Mouse (Mus musculus) limb, embryonic 15.5 days (tissue): ENCODE data around the gene A630023A22Rik. TPM values are rescaled to one million over a fixed set of nuclear protein-coding genes. Genes with fewer than 3 reads are reported as not detected.

ENCODE experiments used
- ATAC-seq: fragments of 200-750 bp; cut with Nextera tagmentation; 2 replicates; pipeline ENCODE4 v1.8.0; 2017; ENCODE audit warnings: low read depth, moderate TSS enrichment; ENCODE audit not compliant: insufficient number of reproducible peaks, low FRiP score, low TSS enrichment
- H3K27ac ChIP-seq: fragments of 300-500 bp; sonication (generic); 2 replicates; pipeline ENCODE4 v1.5.1; 2015; ENCODE audit warnings: moderate library complexity, mild to moderate bottlenecking, inconsistent platforms
- H3K27me3 ChIP-seq: fragments of 300-500 bp; sonication (generic); 2 replicates; pipeline ENCODE4 v1.6.1; 2015; ENCODE audit warnings: inconsistent platforms
- H3K36me3 ChIP-seq: fragments of 300-500 bp; sonication (generic); 2 replicates; pipeline ENCODE4 v1.6.1; 2015; ENCODE audit warnings: inconsistent platforms
- H3K4me1 ChIP-seq: fragments of 300-500 bp; sonication (generic); 2 replicates; pipeline ENCODE4 v1.6.1; 2015; ENCODE audit warnings: inconsistent platforms
- H3K4me2 ChIP-seq: fragments of 300-500 bp; sonication (generic); 2 replicates; pipeline ENCODE4 v1.6.1; 2015; ENCODE audit warnings: mild to moderate bottlenecking, inconsistent platforms
- H3K4me3 ChIP-seq: fragments of 300-500 bp; sonication (generic); 2 replicates; pipeline ENCODE4 v1.5.1; 2015; ENCODE audit warnings: mild to moderate bottlenecking, inconsistent platforms
- H3K9ac ChIP-seq: fragments of 300-500 bp; sonication (generic); 2 replicates; pipeline ENCODE4 v1.6.1; 2015; ENCODE audit warnings: inconsistent platforms
- H3K9me3 ChIP-seq: fragments of 300-500 bp; sonication (generic); 2 replicates; pipeline ENCODE4 v1.6.1; 2016; ENCODE audit warnings: inconsistent platforms
- WGBS: fragments of 180-500 bp; shearing (Covaris S2); methylation state at CpG from one replicate; pipeline ENCODE4 v1.1.7; 2015; 5-methylcytosine and 5-hydroxymethylcytosine counted together
- polyA plus RNA-seq: library from polyadenylated mRNA; unstranded; fragments of >200 nt; fragmentation: Nextera tagmentation; extraction: Ambion mirVana; gene quantifications from 2 replicates; pipeline ENCODE4 v1.2.1, GENCODE M21; 2015

A630023A22Rik gene
- polyA plus RNA-seq, 1 experiment from 2014 or later, result 0.12 TPM

DNA sequence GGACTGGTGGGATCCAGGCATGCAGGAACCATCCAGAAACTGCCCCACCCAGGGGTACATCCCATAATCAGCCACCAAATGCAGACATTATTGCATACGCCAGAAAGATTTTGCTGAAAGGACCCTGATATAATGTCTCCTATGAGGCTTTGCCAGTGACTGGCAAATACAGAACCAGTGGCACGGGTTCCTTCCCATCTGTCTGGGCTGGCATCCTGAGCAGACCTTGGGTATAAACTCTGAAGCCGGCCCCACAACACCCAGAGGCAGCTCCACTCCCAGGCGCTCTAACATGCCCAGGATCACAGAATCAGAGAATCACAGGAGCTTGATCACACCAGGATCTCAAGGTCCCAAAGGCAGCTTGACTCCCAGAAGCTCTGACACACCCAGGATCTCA is 11.8 kb upstream of the A630023A22Rik start:
- no peaks in the 10 kb centered on the region for H3K36me3 ChIP-seq
- WGBS, result 80% methylated on average over 4 of the region's 4 CpGs
- no peak overlapping the region for H3K4me2 ChIP-seq
- no peaks in the 10 kb centered on the region for H3K9me3 ChIP-seq
- no peak overlapping the region for H3K9ac ChIP-seq
- H3K27me3 ChIP-seq, result no peaks in the 10 kb centered on the region
- H3K27ac ChIP-seq, result no peak overlapping the region
- no peak overlapping the region for H3K4me3 ChIP-seq
- no peak for ATAC-seq
- H3K4me1 ChIP-seq, result no peaks in the 10 kb centered on the region

DNA sequence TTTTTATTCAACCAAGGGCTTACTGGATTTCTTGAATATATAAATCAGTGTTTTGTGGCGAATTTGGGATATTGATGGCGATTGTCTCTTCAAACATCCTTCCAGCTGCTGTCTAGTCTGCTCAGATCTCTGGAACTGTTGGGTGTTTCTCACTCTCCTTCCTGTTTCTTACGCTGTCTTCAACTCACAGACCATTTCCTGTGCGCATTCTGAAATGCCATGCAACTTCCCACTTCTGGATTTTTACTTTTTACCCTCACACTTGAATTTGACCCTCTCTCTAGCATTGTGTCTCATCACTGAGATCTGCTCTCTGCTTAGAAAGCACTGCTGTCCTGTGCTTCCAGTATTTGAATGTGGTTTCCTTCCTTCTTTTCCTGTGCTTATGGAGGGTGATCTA is 5.0 kb upstream of the A630023A22Rik start:
- ATAC-seq, result no peak
- Histone ChIP-seq H3K9ac (no peak overlapping the region), H3K36me3 (no peaks in the 10 kb centered on the region), H3K4me3 (no peak overlapping the region), H3K4me1 (peaks cover 17% of the 10 kb centered on the region), H3K4me2 (no peak overlapping the region), H3K9me3 (no peaks in the 10 kb centered on the region), H3K27ac (no peak overlapping the region), H3K27me3 (no peaks in the 10 kb centered on the region)
- 73% methylated on average over 4 of the region's 4 CpGs for WGBS

DNA sequence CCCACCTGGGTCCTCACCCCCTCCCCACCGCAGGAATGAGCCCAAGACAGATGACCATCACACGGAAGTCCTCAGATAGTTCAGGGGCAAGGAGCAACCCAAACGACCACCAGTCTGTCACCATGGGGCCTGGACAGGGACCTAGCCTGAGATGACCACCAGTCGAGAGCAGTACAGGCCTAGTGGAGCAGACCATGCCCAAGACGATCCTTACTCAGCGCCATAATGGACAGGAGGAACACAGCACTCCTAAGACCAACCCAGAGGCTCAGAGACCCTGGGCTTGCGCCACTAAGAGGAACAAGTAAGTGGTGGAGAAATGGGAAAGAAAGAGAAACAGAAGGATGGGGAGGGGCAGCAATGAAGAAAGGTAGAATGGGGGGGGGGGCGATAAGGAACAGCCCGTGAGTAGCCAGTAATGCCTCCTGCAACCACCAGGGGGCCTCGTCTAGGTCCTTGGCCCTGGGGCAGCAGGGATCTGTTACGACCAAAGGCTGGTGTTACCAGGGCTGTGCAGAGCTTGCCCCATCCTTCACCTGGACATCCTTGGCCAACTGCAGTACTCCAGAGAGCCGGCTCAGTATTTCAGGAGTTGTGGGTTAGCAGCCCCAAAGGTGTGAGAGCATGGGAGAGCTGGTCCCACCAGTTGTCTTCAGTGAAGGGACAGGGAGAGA is 4.0 kb upstream of the A630023A22Rik start:
- no peaks in the 10 kb centered on the region for H3K9me3 ChIP-seq
- no peaks in the 10 kb centered on the region for H3K36me3 ChIP-seq
- no peak for ATAC-seq
- H3K9ac ChIP-seq, result no peak overlapping the region
- no peak overlapping the region for H3K4me3 ChIP-seq
- H3K27me3 ChIP-seq, result no peaks in the 10 kb centered on the region
- no peak overlapping the region for H3K4me2 ChIP-seq
- H3K27ac ChIP-seq, result no peak overlapping the region
- peaks cover 20% of the 10 kb centered on the region for H3K4me1 ChIP-seq
- WGBS, result 59% methylated on average over 12 of the region's 12 CpGs

DNA sequence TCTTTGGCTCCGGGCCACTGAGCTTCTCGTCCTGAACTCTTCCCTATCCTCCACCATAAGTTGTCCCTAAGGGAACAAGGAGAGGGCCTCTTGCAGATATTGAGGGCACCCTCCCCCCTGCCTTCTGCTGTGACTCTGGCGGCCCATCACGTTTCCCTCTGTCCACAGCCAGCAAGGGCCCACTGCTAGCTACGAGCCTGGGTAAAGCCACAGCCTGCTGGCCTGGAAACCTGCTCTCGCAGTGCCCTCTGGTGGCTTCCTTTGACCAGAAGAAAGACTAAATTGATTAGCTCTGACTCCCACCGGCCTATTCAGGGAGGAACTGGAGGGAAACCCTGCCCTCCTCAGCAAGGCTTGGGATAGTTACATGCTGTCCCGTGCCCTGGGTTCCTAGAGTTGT is 2.3 kb upstream of the A630023A22Rik start:
- WGBS, result 22% methylated on average over 8 of the region's 8 CpGs
- Histone ChIP-seq H3K27me3 (no peaks in the 10 kb centered on the region), H3K4me3 (no peak overlapping the region), H3K9ac (no peak overlapping the region), H3K4me1 (peaks cover 20% of the 10 kb centered on the region), H3K4me2 (no peak overlapping the region), H3K9me3 (no peaks in the 10 kb centered on the region), H3K36me3 (no peaks in the 10 kb centered on the region), H3K27ac (no peak overlapping the region)
- ATAC-seq, result no peak

DNA sequence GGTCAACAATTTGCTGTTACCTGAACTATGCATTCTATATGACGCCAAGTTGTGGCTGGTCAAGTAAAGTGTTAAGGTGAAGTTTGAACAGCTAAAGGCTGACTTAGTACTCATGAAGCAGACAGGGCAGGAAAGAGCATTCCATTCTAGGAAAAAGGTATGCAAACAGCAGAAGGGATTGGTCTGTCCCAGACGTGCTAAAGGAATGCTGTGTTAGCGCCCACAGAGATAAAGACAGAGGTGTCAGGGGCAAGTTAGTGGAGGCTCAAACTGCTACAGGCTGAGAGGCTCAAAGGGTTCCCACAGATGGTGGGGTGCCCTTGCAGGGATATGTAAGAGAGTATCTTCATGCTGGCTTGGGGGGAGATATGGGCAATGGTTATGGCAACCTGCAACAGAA is 1.3 kb upstream of the A630023A22Rik start:
- WGBS, result 64% methylated on average over 3 of the region's 3 CpGs
- H3K27me3 ChIP-seq, result no peaks in the 10 kb centered on the region
- H3K4me3 ChIP-seq, result no peak overlapping the region

DNA sequence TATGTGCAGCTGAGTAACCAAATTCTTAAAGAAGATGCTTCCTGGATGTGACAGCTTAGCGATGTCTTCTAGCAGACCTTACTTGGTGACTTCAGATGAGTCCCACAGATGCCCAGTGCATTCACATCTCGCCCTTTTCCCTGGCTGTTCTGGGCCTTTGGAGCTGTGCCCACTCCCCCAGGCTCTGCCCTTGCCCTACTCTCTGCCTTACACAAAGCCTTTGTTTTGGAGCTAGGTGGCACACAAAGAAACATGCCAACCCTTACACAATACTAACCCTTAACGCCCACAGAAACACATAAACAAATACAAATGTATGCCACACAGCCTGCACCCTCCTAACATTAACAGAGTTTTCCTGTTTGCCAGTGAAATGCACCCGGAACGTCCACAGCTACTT is 6.4 kb downstream of the A630023A22Rik start:
- no peaks in the 10 kb centered on the region for H3K27me3 ChIP-seq
- no peaks in the 10 kb centered on the region for H3K4me1 ChIP-seq
- H3K36me3 ChIP-seq, result no peaks in the 10 kb centered on the region
- ATAC-seq, result no peak
- H3K4me3 ChIP-seq, result no peak overlapping the region
- H3K9me3 ChIP-seq, result no peaks in the 10 kb centered on the region
- 81% methylated on average over 5 of the region's 5 CpGs for WGBS
- no peak overlapping the region for H3K27ac ChIP-seq
- no peak overlapping the region for H3K4me2 ChIP-seq
- no peak overlapping the region for H3K9ac ChIP-seq

More for the DNA sequence above, 1.3 kb upstream of the A630023A22Rik start:
- Histone ChIP-seq H3K9me3 (no peaks in the 10 kb centered on the region), H3K4me1 (peaks cover 20% of the 10 kb centered on the region), H3K9ac (no peak overlapping the region), H3K4me2 (no peak overlapping the region), H3K27ac (no peak overlapping the region), H3K36me3 (no peaks in the 10 kb centered on the region)
- ATAC-seq, result no peak

DNA sequence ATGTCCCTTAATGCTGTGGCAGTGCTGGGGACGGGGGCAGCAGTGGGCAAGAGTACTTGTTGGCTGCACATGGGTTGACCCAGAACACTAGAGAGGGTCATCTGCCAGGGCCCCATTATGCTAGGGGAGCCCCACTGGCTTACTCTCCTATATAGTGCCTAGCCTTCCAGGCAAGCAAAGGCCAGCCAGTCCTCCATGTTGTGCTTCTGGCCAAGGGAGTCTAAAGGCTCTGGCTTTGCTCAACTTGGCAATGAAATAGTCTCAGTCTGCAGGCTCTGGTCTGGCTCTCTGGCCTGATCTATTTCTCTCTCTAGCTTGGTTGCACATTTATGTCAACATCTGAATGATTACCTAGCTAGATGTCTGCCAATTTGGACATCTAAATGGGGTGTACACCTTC is 9.7 kb downstream of the A630023A22Rik start:
- ATAC-seq, result no peak
- Histone ChIP-seq H3K4me1 (peaks cover 15% of the 10 kb centered on the region), H3K9me3 (no peaks in the 10 kb centered on the region), H3K9ac (no peak overlapping the region), H3K27me3 (no peaks in the 10 kb centered on the region), H3K27ac (no peak overlapping the region), H3K4me2 (no peak overlapping the region), H3K36me3 (no peaks in the 10 kb centered on the region), H3K4me3 (no peak overlapping the region)
- WGBS, result 95% methylated on average over 1 of the region's 1 CpGs

DNA sequence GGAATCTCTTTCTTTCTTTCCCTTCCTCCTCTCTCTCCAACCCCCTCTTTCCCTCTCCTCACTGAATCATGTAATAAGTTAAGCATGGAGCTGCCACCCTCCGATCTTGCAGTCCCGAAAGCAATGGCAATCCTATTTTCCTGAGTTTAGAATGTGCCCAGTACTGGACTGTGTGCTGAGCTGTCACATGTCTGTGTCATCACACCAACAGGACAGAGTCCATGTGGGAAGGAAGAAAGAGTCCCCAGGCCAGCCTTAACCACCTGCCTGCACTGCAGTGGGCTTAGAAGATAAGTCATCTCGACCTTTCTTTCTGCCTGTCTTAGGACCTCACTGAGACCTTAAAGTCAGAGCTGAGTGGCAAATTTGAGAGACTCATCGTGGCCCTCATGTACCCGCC is 11.1 kb downstream of the A630023A22Rik start:
- ATAC-seq, result no peak
- WGBS, result 84% methylated on average over 5 of the region's 5 CpGs
- H3K27ac ChIP-seq, result no peak overlapping the region
- H3K4me3 ChIP-seq, result no peak overlapping the region
- H3K4me1 ChIP-seq, result peaks cover 24% of the 10 kb centered on the region
- H3K9me3 ChIP-seq, result no peaks in the 10 kb centered on the region
- no peak overlapping the region for H3K4me2 ChIP-seq
- H3K27me3 ChIP-seq, result no peaks in the 10 kb centered on the region
- H3K9ac ChIP-seq, result no peak overlapping the region
- no peaks in the 10 kb centered on the region for H3K36me3 ChIP-seq

DNA sequence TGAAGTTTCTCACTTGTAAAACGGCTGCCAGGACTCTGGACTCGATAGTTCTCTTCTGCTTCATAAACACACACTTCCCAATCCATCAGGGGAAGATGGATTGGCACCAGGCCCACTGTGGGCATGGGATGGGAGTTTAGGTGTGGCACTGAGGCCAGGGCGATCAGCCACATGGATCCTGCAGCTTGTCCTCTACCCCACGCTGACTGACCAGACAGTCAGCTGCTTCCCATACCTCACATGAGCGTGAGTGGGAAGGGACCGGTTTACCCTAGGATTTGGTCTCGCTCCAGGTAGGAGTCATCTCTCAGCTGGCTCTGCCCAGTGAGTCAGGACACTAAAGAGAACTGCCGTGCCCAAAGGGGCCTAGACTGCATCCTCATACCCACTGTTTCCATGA is 12.8 kb downstream of the A630023A22Rik start:
- no peak overlapping the region for H3K4me2 ChIP-seq
- no peak overlapping the region for H3K9ac ChIP-seq
- 79% methylated on average over 8 of the region's 8 CpGs for whole genome bisulfite sequencing
- ATAC-seq, result no peak
- H3K27ac ChIP-seq, result no peak overlapping the region
- H3K9me3 ChIP-seq, result no peaks in the 10 kb centered on the region
- no peaks in the 10 kb centered on the region for H3K36me3 ChIP-seq
- H3K4me1 ChIP-seq, result peaks cover 30% of the 10 kb centered on the region
- no peaks in the 10 kb centered on the region for H3K27me3 ChIP-seq
- no peak overlapping the region for H3K4me3 ChIP-seq

DNA sequence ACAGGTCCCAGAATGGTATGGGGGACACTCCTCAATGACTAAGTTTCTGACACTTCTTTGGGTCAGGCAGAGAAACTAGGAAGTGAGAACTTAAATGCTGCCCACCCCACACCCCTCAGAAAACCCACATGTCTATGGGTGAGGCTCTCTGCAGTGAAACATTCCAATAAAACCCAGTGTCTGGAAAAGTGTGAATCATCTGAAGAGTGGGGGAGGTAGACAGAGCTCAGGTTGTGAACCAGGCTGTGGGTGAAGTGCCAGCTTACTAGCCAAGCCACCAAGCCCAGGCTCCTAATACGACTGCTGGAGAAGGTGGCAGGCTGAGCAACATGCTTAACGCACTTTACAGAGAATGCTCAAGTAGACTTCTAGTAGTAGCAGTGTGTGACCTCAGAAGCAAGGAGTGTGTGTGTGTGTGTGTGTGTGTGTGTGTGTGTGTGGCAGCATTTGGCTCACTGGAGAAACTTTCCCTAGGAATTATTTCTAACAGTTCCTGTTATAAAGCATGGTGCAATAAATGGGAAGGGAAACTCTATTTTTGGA is 14.6 kb downstream of the A630023A22Rik start:
- Histone ChIP-seq H3K4me3 (no peak overlapping the region), H3K27ac (no peak overlapping the region)
- 53% methylated on average over 2 of the region's 2 CpGs for WGBS

DNA sequence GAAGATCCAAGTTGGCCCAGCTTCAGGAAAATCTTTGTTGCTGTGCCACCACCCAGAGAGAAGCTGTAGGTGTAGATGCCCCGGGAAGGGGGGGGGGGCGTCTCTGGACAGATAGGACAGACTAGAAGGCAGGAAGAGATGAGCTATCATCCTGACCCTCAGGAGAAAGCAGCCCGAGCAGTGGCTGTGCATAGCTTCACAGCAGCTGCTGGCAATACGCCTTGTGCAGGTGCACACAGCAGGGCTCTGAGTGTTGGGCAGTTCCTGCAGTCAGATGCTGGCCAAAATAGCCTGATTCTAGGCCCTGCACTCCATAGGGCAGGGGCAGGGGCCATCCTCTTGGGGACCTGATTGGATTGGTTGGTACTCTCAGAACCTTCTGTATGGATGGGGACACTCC is 15.7 kb downstream of the A630023A22Rik start:
- Histone ChIP-seq H3K36me3 (no peaks in the 10 kb centered on the region), H3K4me1 (peaks cover 30% of the 10 kb centered on the region), H3K4me3 (peak overlapping the region; percentile 10), H3K9ac (no peak overlapping the region), H3K9me3 (no peaks in the 10 kb centered on the region), H3K27ac (no peak overlapping the region), H3K4me2 (peak overlapping the region; percentile 3; the same call in 1 of the 2 replicates), H3K27me3 (no peaks in the 10 kb centered on the region)
- ATAC-seq, result no peak
- WGBS, result 59% methylated on average over 4 of the region's 4 CpGs

More for the DNA sequence above, 14.6 kb downstream of the A630023A22Rik start:
- Histone ChIP-seq H3K4me1 (peaks cover 30% of the 10 kb centered on the region), H3K4me2 (peak overlapping the region; percentile 15; the same call in 1 of the 2 replicates), H3K36me3 (no peaks in the 10 kb centered on the region), H3K9me3 (no peaks in the 10 kb centered on the region), H3K9ac (no peak overlapping the region), H3K27me3 (no peaks in the 10 kb centered on the region)
- ATAC-seq, result no peak

DNA sequence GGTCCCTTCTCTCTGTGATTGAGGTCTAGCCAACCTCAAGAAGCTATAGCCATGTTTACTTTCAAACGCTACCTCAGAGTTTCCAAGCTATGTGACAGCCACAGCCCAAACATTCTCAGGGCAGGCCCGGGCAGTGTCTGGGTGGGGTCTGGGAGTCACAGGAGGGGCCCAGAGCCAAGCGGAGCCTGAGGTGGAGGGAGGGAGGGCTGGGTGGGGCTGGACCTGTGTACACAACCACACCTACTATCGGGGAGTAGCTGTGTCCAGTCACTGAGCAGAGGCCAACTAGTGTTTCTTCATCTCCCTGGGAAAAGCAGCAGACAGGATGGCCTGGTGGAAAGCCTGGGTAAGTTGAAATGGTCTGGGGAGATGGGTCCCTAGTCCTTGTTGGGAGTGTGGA is 16.8 kb downstream of the A630023A22Rik start, which contains the start of gene Anxa8:
TSS of gene Anxa8 (plus strand) at position 251 of the 400 bp plus-strand sequence.
- Histone ChIP-seq H3K27me3 (no peaks in the 10 kb centered on the region), H3K27ac (peak within 1 kb of the TSS; percentile 51), H3K9me3 (no peaks in the 10 kb centered on the region), H3K4me2 (peak within 1 kb of the TSS; percentile 17; the same call in 1 of the 2 replicates), H3K9ac (no peak within 1 kb of the TSS), H3K4me1 (peaks cover 30% of the 10 kb centered on the region), H3K36me3 (no peaks in the 10 kb centered on the region), H3K4me3 (peak within 1 kb of the TSS; percentile 10)
- ATAC-seq, result no peak
- 39% methylated on average over 4 of the region's 4 CpGs for WGBS
